Mouse (Mus musculus): ENCODE data around the gene Gm26602.

DNA sequence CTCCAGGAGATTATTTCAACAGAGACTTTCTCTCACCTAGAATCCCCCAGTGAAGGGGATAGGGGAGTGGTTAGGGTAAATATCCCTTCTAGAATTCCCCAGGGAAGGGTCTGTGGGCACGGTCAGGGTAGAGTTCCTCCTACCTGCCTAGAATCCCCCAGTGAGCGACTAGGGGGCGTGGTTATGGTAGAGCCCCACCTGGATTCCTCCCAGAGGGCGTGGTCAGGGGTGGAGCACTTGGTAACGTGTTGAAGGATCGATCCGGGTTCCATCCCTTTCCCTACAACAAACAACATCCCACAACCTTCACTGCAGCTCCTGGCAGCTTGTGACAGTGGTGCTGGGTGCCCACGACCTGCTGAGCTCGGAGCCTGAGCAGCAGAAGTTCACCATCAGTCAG is 29.9 kb upstream of the Gm26602 start:
- TF ChIP-seq CTCF (IDR thresholded peaks at IDR 0.05; ENCODE audit: borderline replicate concordance, control insufficient read depth, extremely low read depth, insufficient read depth, low read length, poor library complexity), result no peak
- TF ChIP-seq POLR2A (IDR thresholded peaks at IDR 0.05; ENCODE audit: control insufficient read depth, extremely low read depth, insufficient read depth, low read length, poor library complexity), result no peak
